Mouse (Mus musculus) erythroblast, adult 5-6 weeks (primary cell): ENCODE measurements around the gene Slc25a1. TPM values are rescaled to one million over a fixed set of nuclear protein-coding genes. Genes with fewer than 3 reads are reported as not detected.

Experiments
- total RNA-seq, 2 experiments: library from RNA; stranded (forward) in 1 of 2; stranded (reverse) in 1 of 2; fragments of 150-400 nt in 1 of 2; fragments of 200-764, 138-1000 nt in 1 of 2; gene quantifications; 2 replicates each; pipeline versions ENCODE4 v1.2.3 to v1.2.4; 2015 to 2017; ENCODE audit warnings: low replicate concordance in 2 of 2

Gene Slc25a1
- total RNA-seq, 2 experiments from 2014 or later = 6.9 to 13.7 TPM

Other genes with a start within 250 kb of the Slc25a1 start
- 15.5 and 30.0 TPM in 2 replicates for gene Med15, start 195.3 kb downstream of the Slc25a1 start, total RNA-seq (2015; ENCODE audit: low replicate concordance)
- 16.7 and 20.7 TPM in 2 replicates for gene Med15, start 195.3 kb downstream of the Slc25a1 start, total RNA-seq (2017; ENCODE audit: low replicate concordance)
- 2.1 and 2.5 TPM in 2 replicates for gene Klhl22, start 168.6 kb downstream of the Slc25a1 start, total RNA-seq (2015; ENCODE audit: low replicate concordance)
- 4.3 and 9.0 TPM in 2 replicates for gene Klhl22, start 168.6 kb downstream of the Slc25a1 start, total RNA-seq (2017; ENCODE audit: low replicate concordance)
- gene Scarf2, start 130.9 kb downstream of the Slc25a1 start, total RNA-seq (2015; ENCODE audit: low replicate concordance) = not detected in 2 replicates
- gene Scarf2, start 130.9 kb downstream of the Slc25a1 start, total RNA-seq (2017; ENCODE audit: low replicate concordance) = not detected in 2 replicates
- gene B830017H08Rik, start 95.1 kb downstream of the Slc25a1 start, total RNA-seq (2015; ENCODE audit: low replicate concordance) = not detected in 2 replicates
- gene B830017H08Rik, start 95.1 kb downstream of the Slc25a1 start, total RNA-seq (2017; ENCODE audit: low replicate concordance) = not detected in 2 replicates
- 2.5 TPM in 1 of 2 replicates, not detected in the other for gene Car15, start 89.9 kb downstream of the Slc25a1 start, total RNA-seq (2015; ENCODE audit: low replicate concordance)
- gene Car15, start 89.9 kb downstream of the Slc25a1 start, total RNA-seq (2017; ENCODE audit: low replicate concordance) = 1.3 TPM in 1 of 2 replicates, not detected in the other
- 1.0 TPM in 1 of 2 replicates, not detected in the other for gene Gm20518, start 36.5 kb downstream of the Slc25a1 start, total RNA-seq (2015; ENCODE audit: low replicate concordance)
- 0.68 TPM in 1 of 2 replicates, not detected in the other for gene Gm20518, start 36.5 kb downstream of the Slc25a1 start, total RNA-seq (2017; ENCODE audit: low replicate concordance)
- gene Tssk1, start 34.0 kb downstream of the Slc25a1 start, total RNA-seq (2015; ENCODE audit: low replicate concordance) = not detected in 2 replicates
- not detected in 2 replicates for gene Tssk1, start 34.0 kb downstream of the Slc25a1 start, total RNA-seq (2017; ENCODE audit: low replicate concordance)
- 2.1 and 26.1 TPM in 2 replicates for gene Dgcr2, start 29.7 kb downstream of the Slc25a1 start, total RNA-seq (2015; ENCODE audit: low replicate concordance)
- gene Dgcr2, start 29.7 kb downstream of the Slc25a1 start, total RNA-seq (2017; ENCODE audit: low replicate concordance) = 11.6 and 13.8 TPM in 2 replicates
- not detected in 2 replicates for gene Tssk2, start 29.6 kb downstream of the Slc25a1 start, total RNA-seq (2015; ENCODE audit: low replicate concordance)
- gene Tssk2, start 29.6 kb downstream of the Slc25a1 start, total RNA-seq (2017; ENCODE audit: low replicate concordance) = not detected in 2 replicates
- 1.7 TPM in 1 of 2 replicates, not detected in the other for gene Ess2, start 16.9 kb downstream of the Slc25a1 start, total RNA-seq (2015; ENCODE audit: low replicate concordance)
- gene Ess2, start 16.9 kb downstream of the Slc25a1 start, total RNA-seq (2017; ENCODE audit: low replicate concordance) = 6.0 and 8.4 TPM in 2 replicates
- gene Gsc2, start 13.2 kb downstream of the Slc25a1 start, total RNA-seq (2015; ENCODE audit: low replicate concordance) = not detected in 2 replicates
- not detected in 2 replicates for gene Gsc2, start 13.2 kb downstream of the Slc25a1 start, total RNA-seq (2017; ENCODE audit: low replicate concordance)
- not detected in 2 replicates for gene Vpreb2, start 52.2 kb upstream of the Slc25a1 start, total RNA-seq (2015; ENCODE audit: low replicate concordance)
- gene Vpreb2, start 52.2 kb upstream of the Slc25a1 start, total RNA-seq (2017; ENCODE audit: low replicate concordance) = not detected in 2 replicates
- 0.96 and 7.9 TPM in 2 replicates for gene Dgcr6, start 124.6 kb upstream of the Slc25a1 start, total RNA-seq (2015; ENCODE audit: low replicate concordance)
- 1.6 and 6.6 TPM in 2 replicates for gene Dgcr6, start 124.6 kb upstream of the Slc25a1 start, total RNA-seq (2017; ENCODE audit: low replicate concordance)
- gene Prodh, start 162.0 kb upstream of the Slc25a1 start, total RNA-seq (2015; ENCODE audit: low replicate concordance) = 3.3 and 6.3 TPM in 2 replicates
- 4.7 and 7.4 TPM in 2 replicates for gene Prodh, start 162.0 kb upstream of the Slc25a1 start, total RNA-seq (2017; ENCODE audit: low replicate concordance)
- gene Rtn4r, start 199.4 kb upstream of the Slc25a1 start, total RNA-seq (2015; ENCODE audit: low replicate concordance) = 0.42 and 0.96 TPM in 2 replicates
- not detected in 2 replicates for gene Rtn4r, start 199.4 kb upstream of the Slc25a1 start, total RNA-seq (2017; ENCODE audit: low replicate concordance)